Mouse (Mus musculus) testis, adult 2 months (tissue): ENCODE data around the gene Eapp. TPM values are rescaled to one million over a fixed set of nuclear protein-coding genes. Genes with fewer than 3 reads are reported as not detected.

Experiments
- H3K27ac ChIP-seq: fragments of 200-500 bp; 2 replicates; pipeline ENCODE4 v1.5.1; 2012; ENCODE audit warnings: low read depth, low read length; ENCODE audit not compliant: control insufficient read depth, insufficient read depth
- H3K27me3 ChIP-seq: fragments of 200-500 bp; 2 replicates; pipeline ENCODE4 v1.6.1; 2012; ENCODE audit warnings: mild to moderate bottlenecking, low read length, moderate library complexity; ENCODE audit not compliant: control insufficient read depth, insufficient read depth
- H3K36me3 ChIP-seq: fragments of 200-500 bp; 2 replicates; pipeline ENCODE4 v1.6.1; 2012; ENCODE audit warnings: mild to moderate bottlenecking, low read length; ENCODE audit not compliant: control insufficient read depth, insufficient read depth
- H3K4me1 ChIP-seq: fragments of 200-500 bp; 2 replicates; pipeline ENCODE4 v1.6.1; 2012; ENCODE audit warnings: low read length; ENCODE audit not compliant: control insufficient read depth, insufficient read depth
- H3K4me3 ChIP-seq: fragments of 200-500 bp; 2 replicates; pipeline ENCODE4 v1.5.1; 2012; ENCODE audit warnings: low read depth, mild to moderate bottlenecking, low read length, moderate library complexity, mixed read lengths; ENCODE audit not compliant: control insufficient read depth
- CTCF ChIP-seq: fragments of 200-500 bp; IDR thresholded peaks from 2 replicates; pipeline ENCODE4 v1.5.1; 2012; ENCODE audit warnings: low read depth, mild to moderate bottlenecking, inconsistent platforms, low read length, moderate library complexity; ENCODE audit not compliant: control insufficient read depth, insufficient read depth, insufficient replicate concordance
- POLR2A ChIP-seq: fragments of 200-500 bp; IDR thresholded peaks from 2 replicates; pipeline ENCODE4 v1.6.1; 2012; ENCODE audit warnings: low read depth, mild to moderate bottlenecking, inconsistent platforms, low read length, moderate library complexity; ENCODE audit not compliant: control insufficient read depth
- polyA plus RNA-seq: library from polyadenylated mRNA; depleted of rRNA; stranded (reverse); fragments of >200 nt; gene quantifications from 2 replicates; pipeline ENCODE4 v1.2.3, GENCODE M21; 2012; rRNA removed

The Eapp gene
- polyA plus RNA-seq, 1 experiment: 29.2 TPM

GRCm38 (mm10) chr12:54640259-54640658 lies 55.4 kb downstream of the Eapp start:
- Histone ChIP-seq H3K4me1 (no peaks in the 10 kb centered on the region), H3K36me3 (no peaks in the 10 kb centered on the region), H3K4me3 (no peak overlapping the region), H3K27ac (no peak overlapping the region), H3K27me3 (no peaks in the 10 kb centered on the region)
- no peak for TF ChIP-seq POLR2A
- no peak for TF ChIP-seq CTCF

DNA sequence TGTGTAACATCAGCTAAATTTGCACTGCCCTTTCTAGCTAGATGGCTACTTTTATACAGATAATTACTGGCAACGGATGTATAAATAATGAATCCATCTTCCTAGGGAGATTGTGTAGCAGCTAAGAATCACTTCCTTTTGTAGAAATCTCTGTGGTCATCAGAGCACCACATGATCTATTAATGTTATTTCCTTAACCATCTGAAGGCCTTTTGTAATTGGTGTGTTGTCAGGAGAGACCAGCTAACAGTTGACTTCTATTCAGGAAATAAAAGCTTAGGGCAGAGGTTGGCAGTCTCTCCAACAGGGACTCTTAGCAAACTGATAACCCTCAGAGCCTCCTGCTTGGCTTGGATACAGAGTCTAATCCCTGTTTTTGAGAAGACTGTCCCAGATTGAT lies 58.7 kb downstream of the Eapp start:
- no peaks in the 10 kb centered on the region for H3K27me3 ChIP-seq
- TF ChIP-seq POLR2A (no peak), CTCF (no peak)
- H3K4me1 ChIP-seq: no peaks in the 10 kb centered on the region
- H3K4me3 ChIP-seq: no peak overlapping the region
- no peaks in the 10 kb centered on the region for H3K36me3 ChIP-seq
- no peak overlapping the region for H3K27ac ChIP-seq

- Histone ChIP-seq H3K27me3 (no peaks in the 10 kb centered on the region), H3K27ac (no peak overlapping the region), H3K4me3 (no peak overlapping the region), H3K36me3 (no peaks in the 10 kb centered on the region), H3K4me1 (no peaks in the 10 kb centered on the region)
- no peak for TF ChIP-seq POLR2A
- TF ChIP-seq CTCF: no peak
Observed at GRCm38 (mm10) chr12:54632141-54632540, 63.6 kb downstream of the Eapp start.

DNA sequence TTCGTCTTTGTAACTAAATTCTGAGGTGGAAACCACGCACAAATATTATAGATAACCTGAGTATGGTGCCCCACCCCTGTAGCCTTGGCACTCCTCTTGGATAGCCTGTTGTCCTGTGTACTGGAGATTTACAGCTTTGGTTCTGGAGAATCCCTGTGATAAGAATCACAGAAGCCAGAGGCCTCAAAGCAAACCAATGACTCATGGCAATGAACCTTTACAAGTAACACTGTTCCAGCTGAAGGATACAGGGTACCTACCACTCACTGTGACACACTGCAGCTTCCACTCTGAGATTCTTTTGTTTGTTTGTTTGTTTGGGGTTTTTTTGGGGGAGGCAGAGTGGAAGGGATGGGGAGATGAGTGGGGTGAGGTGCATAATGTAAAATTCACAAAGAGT lies 73.8 kb downstream of the Eapp start:
- Histone ChIP-seq H3K36me3 (no peaks in the 10 kb centered on the region), H3K4me1 (peaks cover 2% of the 10 kb centered on the region; the same call in 1 of the 2 replicates), H3K27ac (no peak overlapping the region), H3K27me3 (no peaks in the 10 kb centered on the region), H3K4me3 (no peak overlapping the region)
- no peak for TF ChIP-seq POLR2A
- no peak for TF ChIP-seq CTCF

Other genes starting within 250 kb of the Eapp start
- 24.0 and 25.1 TPM in 2 replicates for gene Sptssa, start 39.3 kb downstream of the Eapp start, polyA plus RNA-seq
- 8.5 and 9.7 TPM in 2 replicates for gene Snx6, start 99.8 kb upstream of the Eapp start, polyA plus RNA-seq
- gene Cfl2, start 167.0 kb upstream of the Eapp start, polyA plus RNA-seq: 34.9 and 60.3 TPM in 2 replicates